Comparison of ENCODE assay signal across 8 mouse cellular contexts in the genomic region with DNA sequence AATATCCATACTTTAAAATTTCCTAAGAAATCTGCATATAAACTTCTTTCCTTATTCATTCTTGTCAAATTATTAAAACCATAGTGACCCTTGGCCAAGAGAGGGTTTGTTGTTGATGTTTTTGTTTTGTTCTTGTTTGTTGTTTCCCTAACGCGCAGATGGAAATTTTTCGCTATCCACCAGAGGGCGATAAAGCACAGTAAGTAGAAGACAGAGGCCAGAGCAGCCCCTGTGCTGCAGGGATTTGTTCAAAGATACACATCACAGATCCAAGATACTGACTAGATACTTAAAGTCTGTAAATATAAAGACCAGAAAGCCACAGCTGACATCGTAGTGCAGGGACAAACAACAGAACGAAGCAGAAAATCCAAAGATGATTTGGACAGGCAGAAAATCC. TPM values are rescaled to one million over a fixed set of nuclear protein-coding genes. Genes with fewer than 3 reads are reported as not detected.
A peak's percentile ranks its signal among the peaks of the same experiment; 100 is the strongest.
DNase-seq lines count a peak whose midpoint lies in the region; ATAC-seq lines count a peak whose summit lies in the region.
"Had no signal": no experiment of that assay in that cellular context is flagged by ENCODE, and none has a peak within 500 bp of the region (broad histone marks: within the 10 kb centered on the region; RNA-seq: fewer than 3 reads in every experiment).

No protein-coding gene starts in this region.

- H3K4me2 ChIP-seq in midbrain, embryonic 12.5 days (replicated peaks), result no peak overlapping the region

- 10% methylated on average over 6 of the region's 6 CpGs for WGBS in midbrain, embryonic 12.5 days

- no peak overlapping the region for H3K9ac ChIP-seq in midbrain, embryonic 12.5 days (replicated peaks)

- H3K36me3 ChIP-seq in midbrain, embryonic 12.5 days, result no peaks in the 10 kb centered on the region

- ATAC-seq in midbrain, embryonic 12.5 days (ENCODE audit: low FRiP score, low read depth), result peak; percentile 74

- intact Hi-C loops in gastrocnemius, postnatal 14 days (cut with DNase I; ENCODE audit: low total_unique reads), result no loop called here

- no peak overlapping the region for H3K27ac ChIP-seq in midbrain, embryonic 12.5 days (replicated peaks)

- H3K4me1 ChIP-seq in midbrain, embryonic 12.5 days, result no peaks in the 10 kb centered on the region

- H3K27me3 ChIP-seq in midbrain, embryonic 12.5 days, result no peaks in the 10 kb centered on the region

- H3K9me3 ChIP-seq in midbrain, embryonic 12.5 days, result no peaks in the 10 kb centered on the region

- no peak overlapping the region for H3K4me3 ChIP-seq in midbrain, embryonic 12.5 days

- DNase-seq in A20 (ENCODE audit: low read depth, low spot score), result peak; percentile 3
- DNase-seq in ES-CJ7 (ENCODE audit: low read depth, low spot score), result peak; percentile 65
- DNase-seq in cerebellum, postnatal 36 days, result peak; percentile 25 to 34
- DNase-seq in gastrocnemius, postnatal 14 days, result peak; percentile 29
- peak; percentile 16 to 60 for DNase-seq in layer of hippocampus, adult 8-10 months (ENCODE audit: low spot score in 2 of 2)
- peak; percentile 68 for DNase-seq in testis, postnatal 10 days (ENCODE audit: low spot score)

RNA-seq across cellular contexts. Expression of gene Olfr957, which starts 6.6 kb away (rescaled TPM):
- total RNA-seq in gastrocnemius, postnatal 14 days (2021), result not detected
- under 1 TPM in 1 of 4 experiments, not detected in 3; 0.22 TPM for total RNA-seq in layer of hippocampus, adult 8-10 months (2022)
- not detected in 2 replicates for polyA plus RNA-seq in midbrain, embryonic 12.5 days (2016; fragmentation: Nextera tagmentation; extraction: Ambion mirVana)
- total RNA-seq: neutrophil, adult 5-6 weeks had no signal

RNA-seq across cellular contexts. Expression of gene Olfr44, which starts 15.2 kb away (rescaled TPM):
- not detected for total RNA-seq in gastrocnemius, postnatal 14 days (2021)
- total RNA-seq in layer of hippocampus, adult 8-10 months (2022), result not detected
- polyA plus RNA-seq in midbrain, embryonic 12.5 days (2016; fragmentation: Nextera tagmentation; extraction: Ambion mirVana), result not detected in 2 replicates
- total RNA-seq: neutrophil, adult 5-6 weeks had no signal

RNA-seq across cellular contexts. Expression of gene Olfr955, which starts 37.3 kb away (rescaled TPM):
- not detected for total RNA-seq in gastrocnemius, postnatal 14 days (2021)
- total RNA-seq in layer of hippocampus, adult 8-10 months (2022), result not detected
- polyA plus RNA-seq in midbrain, embryonic 12.5 days (2016; fragmentation: Nextera tagmentation; extraction: Ambion mirVana), result not detected in 2 replicates
- total RNA-seq: neutrophil, adult 5-6 weeks had no signal

RNA-seq across cellular contexts. Expression of gene Olfr958, which starts 44.9 kb away (rescaled TPM):
- not detected for total RNA-seq in gastrocnemius, postnatal 14 days (2021)
- not detected for total RNA-seq in layer of hippocampus, adult 8-10 months (2022)
- polyA plus RNA-seq in midbrain, embryonic 12.5 days (2016; fragmentation: Nextera tagmentation; extraction: Ambion mirVana), result not detected in 2 replicates
- total RNA-seq: neutrophil, adult 5-6 weeks had no signal

RNA-seq across cellular contexts. Expression of gene Olfr954, which starts 52.5 kb away (rescaled TPM):
- not detected for total RNA-seq in gastrocnemius, postnatal 14 days (2021)
- total RNA-seq in layer of hippocampus, adult 8-10 months (2022), result not detected
- polyA plus RNA-seq in midbrain, embryonic 12.5 days (2016; fragmentation: Nextera tagmentation; extraction: Ambion mirVana), result not detected in 2 replicates
- total RNA-seq: neutrophil, adult 5-6 weeks had no signal

Comparison
In these comparisons a context has a peak if more than half of its experiments do, and no peak if none do; other contexts are left out.
1. DNase-seq: peak in every context shown above with its lines; median percentile 68 in testis, postnatal 10 days; 65 in ES-CJ7; 38 in layer of hippocampus, adult 8-10 months; 30 in cerebellum, postnatal 36 days; 29 in gastrocnemius, postnatal 14 days; 3 in A20.